Mouse (Mus musculus) thymus, adult 2 months (tissue): ENCODE results near the gene Pde8a.

ENCODE experiments used
- CTCF ChIP-seq: fragments of 200-500 bp; IDR thresholded peaks from 2 replicates; pipeline ENCODE4 v1.5.1; 2012; ENCODE audit warnings: mild to moderate bottlenecking, control low read depth, low read length, moderate library complexity, borderline replicate concordance; ENCODE audit not compliant: control insufficient read depth, poor library complexity, insufficient read depth; ENCODE audit errors: extremely low read depth
- POLR2A ChIP-seq: fragments of 200-500 bp; IDR thresholded peaks from 2 replicates; pipeline ENCODE4 v1.6.1; 2012; ENCODE audit warnings: mild to moderate bottlenecking, low read length, control low read depth, moderate library complexity; ENCODE audit not compliant: control insufficient read depth, poor library complexity, insufficient read depth; ENCODE audit errors: extremely low read depth

DNA sequence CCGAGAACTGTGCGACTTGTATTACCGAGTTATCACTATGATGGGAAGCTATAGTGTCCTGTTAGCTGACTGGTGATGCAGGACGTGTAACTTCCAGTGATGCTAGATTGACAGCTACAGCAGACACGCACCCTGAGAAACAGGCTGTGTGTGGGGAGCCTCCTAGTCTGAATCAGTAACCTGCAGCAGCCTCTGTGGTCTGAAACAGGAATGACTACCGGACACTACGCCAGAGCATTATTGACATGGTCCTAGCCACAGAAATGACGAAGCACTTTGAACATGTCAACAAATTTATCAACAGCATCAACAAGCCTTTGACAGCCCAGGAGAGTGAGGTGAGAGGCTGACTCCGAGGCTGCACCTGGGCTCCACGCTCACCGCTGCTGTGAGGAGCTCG is 112.6 kb downstream of the Pde8a start:
- TF ChIP-seq CTCF, result no peak
- TF ChIP-seq POLR2A, result no peak
